Mouse (Mus musculus): ENCODE results near the gene Tmem163.

GRCm38 (mm10) chr1:127475756-127476155 is 203.6 kb downstream of the Tmem163 start:
- TF ChIP-seq CTCF (IDR thresholded peaks at IDR 0.05; ENCODE audit: control insufficient read depth, insufficient read depth, insufficient replicate concordance, low read depth, low read length) (no peak), POLR2A (IDR thresholded peaks at IDR 0.05; ENCODE audit: control insufficient read depth, low read depth, low read length) (no peak)
